Mouse (Mus musculus) heart, postnatal 0 days (tissue): ENCODE measurements around the gene Gm28051.

Source experiments
- CTCF ChIP-seq: IDR thresholded peaks from 2 replicates; pipeline ENCODE4 v1.5.1; 2016; ENCODE audit warnings: antibody characterized with exemption, control low read depth, low read depth
- EP300 ChIP-seq: IDR thresholded peaks from 2 replicates; pipeline ENCODE4 v1.6.1; 2016; ENCODE audit warnings: antibody characterized with exemption, low read depth

DNA sequence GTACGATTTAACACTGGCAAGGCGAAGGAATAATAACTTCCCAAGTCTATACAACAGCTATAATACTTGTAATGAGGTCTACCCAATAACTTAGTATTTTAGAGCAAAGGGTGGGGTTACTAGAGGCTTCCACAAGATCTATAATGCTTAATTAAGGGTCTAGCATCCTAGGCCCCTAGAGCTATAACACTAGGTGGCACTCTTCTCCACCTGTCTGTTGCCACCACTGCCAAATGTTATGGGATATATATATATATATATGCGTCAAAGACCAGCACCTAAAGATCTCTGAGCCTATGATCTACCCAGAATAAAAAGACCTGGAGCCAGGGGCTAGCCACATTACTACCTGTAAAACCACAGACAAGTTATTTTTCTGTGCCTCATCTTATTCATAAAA, 17.3 kb downstream of the Gm28051 start:
- TF ChIP-seq CTCF = peak; percentile 54
- no peak for TF ChIP-seq EP300
